Mouse (Mus musculus) fat pad, adult 2 months (tissue): ENCODE measurements around the gene Obsl1.

Source experiments
- DNase-seq: peaks from one replicate; pipeline ENCODE4 v3.0.0-alpha.2; 2011; ENCODE audit warnings: low read depth, low spot score; ENCODE audit errors: extremely low read depth

The Obsl1 gene

GRCm38 (mm10) chr1:75487405-75488161 lies 18.7 kb downstream of the Obsl1 start:
- no peak for DNase-seq

- DNase-seq = no peak
Measured at GRCm38 (mm10) chr1:75487040-75487404, 19.2 kb downstream of the Obsl1 start.

- no peak for DNase-seq
Measured at GRCm38 (mm10) chr1:75486561-75486960, 19.7 kb downstream of the Obsl1 start.

- no peak for DNase-seq
Measured at GRCm38 (mm10) chr1:75480735-75481134, 25.5 kb downstream of the Obsl1 start.

GRCm38 (mm10) chr1:75480036-75480435 lies 26.2 kb downstream of the Obsl1 start:
- DNase-seq = no peak

- DNase-seq = no peak
Measured at GRCm38 (mm10) chr1:75479635-75479989, 26.6 kb downstream of the Obsl1 start.

- no peak for DNase-seq
Measured at GRCm38 (mm10) chr1:75478916-75479634, 27.2 kb downstream of the Obsl1 start, which contains the start of the genes Chpf and Tmem198. Gene Chpf (minus strand): TSS chr1:75479307. Gene Tmem198 (plus strand): TSS chr1:75479532.

- DNase-seq = no peak
Measured at GRCm38 (mm10) chr1:75478497-75478896, 27.8 kb downstream of the Obsl1 start.

- no peak for DNase-seq
Measured at GRCm38 (mm10) chr1:75477966-75478290, 28.3 kb downstream of the Obsl1 start.

GRCm38 (mm10) chr1:75477264-75477965 lies 28.8 kb downstream of the Obsl1 start:
- no peak for DNase-seq

GRCm38 (mm10) chr1:75476441-75476840 lies 29.8 kb downstream of the Obsl1 start:
- no peak for DNase-seq

GRCm38 (mm10) chr1:75469287-75469825 lies 36.9 kb downstream of the Obsl1 start:
- no peak for DNase-seq

GRCm38 (mm10) chr1:75467215-75467927 lies 38.9 kb downstream of the Obsl1 start:
- no peak for DNase-seq

- no peak for DNase-seq
Measured at GRCm38 (mm10) chr1:75463652-75464204, 42.5 kb downstream of the Obsl1 start.

- DNase-seq = no peak
Measured at GRCm38 (mm10) chr1:75462636-75463035, 43.6 kb downstream of the Obsl1 start.

GRCm38 (mm10) chr1:75460297-75460696 lies 46.0 kb downstream of the Obsl1 start:
- DNase-seq = no peak

- DNase-seq = no peak
Measured at GRCm38 (mm10) chr1:75458789-75459684, 47.2 kb downstream of the Obsl1 start.

GRCm38 (mm10) chr1:75458025-75458788 lies 48.0 kb downstream of the Obsl1 start:
- DNase-seq = no peak

GRCm38 (mm10) chr1:75457710-75458024 lies 48.6 kb downstream of the Obsl1 start:
- DNase-seq = no peak
